Mouse (Mus musculus) midbrain, embryonic 13.5 days (tissue): ENCODE data around the gene Mef2d. TPM values are rescaled to one million over a fixed set of nuclear protein-coding genes. Genes with fewer than 3 reads are reported as not detected.

ENCODE experiments used
- ATAC-seq: fragments of 200-750 bp; cut with Nextera tagmentation; 2 replicates; pipeline ENCODE4 v1.8.0; 2017; ENCODE audit warnings: mild to moderate bottlenecking, moderate TSS enrichment, moderate library complexity
- H3K27ac ChIP-seq: fragments of 300-500 bp; sonication (generic); 2 replicates; pipeline ENCODE4 v1.5.1; 2015; ENCODE audit warnings: inconsistent platforms, mild to moderate bottlenecking, moderate library complexity
- H3K27me3 ChIP-seq: fragments of 300-500 bp; sonication (generic); 2 replicates; pipeline ENCODE4 v1.6.1; 2015; ENCODE audit warnings: mild to moderate bottlenecking, inconsistent platforms
- H3K36me3 ChIP-seq: fragments of 300-500 bp; sonication (generic); 2 replicates; pipeline ENCODE4 v1.6.1; 2015; ENCODE audit warnings: mild to moderate bottlenecking, inconsistent platforms
- H3K4me1 ChIP-seq: fragments of 300-500 bp; sonication (generic); replicated peaks from 2 replicates; pipeline ENCODE4 v1.6.1; 2015; ENCODE audit warnings: inconsistent platforms
- H3K4me2 ChIP-seq: fragments of 300-500 bp; sonication (generic); replicated peaks from 2 replicates; pipeline ENCODE4 v1.6.1; 2015; ENCODE audit warnings: moderate library complexity, mild to moderate bottlenecking, inconsistent platforms
- H3K4me3 ChIP-seq: fragments of 300-500 bp; sonication (generic); replicated peaks from 2 replicates; pipeline ENCODE4 v1.5.1; 2015; ENCODE audit warnings: mild to moderate bottlenecking, inconsistent platforms
- H3K9ac ChIP-seq: fragments of 300-500 bp; sonication (generic); replicated peaks from 2 replicates; pipeline ENCODE4 v1.6.1; 2015; ENCODE audit warnings: mild to moderate bottlenecking, inconsistent platforms
- H3K9me3 ChIP-seq: fragments of 300-500 bp; sonication (generic); 2 replicates; pipeline ENCODE4 v1.6.1; 2016; ENCODE audit warnings: mild to moderate bottlenecking, inconsistent platforms
- WGBS: fragments of 180-500 bp; shearing (Covaris S2); methylation state at CpG from one replicate; pipeline ENCODE4 v1.1.7; 2015; 5-methylcytosine and 5-hydroxymethylcytosine counted together
- microRNA-seq: library from miRNA; unstranded; fragments of <30 nt; microRNA quantifications from one replicate; pipeline ENCODE4, GENCODE M21; 2016
- polyA plus RNA-seq: library from polyadenylated mRNA; unstranded; fragments of >200 nt; fragmentation: Nextera tagmentation; extraction: Ambion mirVana; gene quantifications from 2 replicates; pipeline ENCODE4 v1.2.1, GENCODE M21; 2015

Gene Mef2d
- polyA plus RNA-seq, 1 experiment from 2014 or later, result 16.9 TPM

GRCm38 (mm10) chr3:88216116-88216515 is 73.9 kb downstream of the Mef2d start:
- peaks cover 25% of the 10 kb centered on the region for H3K36me3 ChIP-seq
- H3K9me3 ChIP-seq, result no peaks in the 10 kb centered on the region
- H3K4me1 ChIP-seq, result peaks cover 89% of the 10 kb centered on the region
- H3K4me2 ChIP-seq, result peak overlapping the region; percentile 74
- peaks cover 93% of the 10 kb centered on the region for H3K27me3 ChIP-seq
- peak overlapping the region; percentile 96 for H3K27ac ChIP-seq
- H3K9ac ChIP-seq, result peak overlapping the region; percentile 96
- ATAC-seq, result no peak
- peak overlapping the region; percentile 67 for H3K4me3 ChIP-seq
- WGBS, result 10% methylated on average over 6 of the region's 6 CpGs

- Histone ChIP-seq H3K36me3 (peaks cover 24% of the 10 kb centered on the region), H3K4me2 (peak overlapping the region; percentile 74), H3K4me1 (peaks cover 94% of the 10 kb centered on the region), H3K27me3 (peaks cover 91% of the 10 kb centered on the region), H3K9ac (peak overlapping the region; percentile 96), H3K9me3 (no peaks in the 10 kb centered on the region), H3K4me3 (peak overlapping the region; percentile 67), H3K27ac (peak overlapping the region; percentile 96)
- ATAC-seq, result no peak
- 14% methylated on average over 7 of the region's 7 CpGs for WGBS
These were observed 74.6 kb downstream of the Mef2d start for GRCm38 (mm10) chr3:88216534-88217326.

DNA sequence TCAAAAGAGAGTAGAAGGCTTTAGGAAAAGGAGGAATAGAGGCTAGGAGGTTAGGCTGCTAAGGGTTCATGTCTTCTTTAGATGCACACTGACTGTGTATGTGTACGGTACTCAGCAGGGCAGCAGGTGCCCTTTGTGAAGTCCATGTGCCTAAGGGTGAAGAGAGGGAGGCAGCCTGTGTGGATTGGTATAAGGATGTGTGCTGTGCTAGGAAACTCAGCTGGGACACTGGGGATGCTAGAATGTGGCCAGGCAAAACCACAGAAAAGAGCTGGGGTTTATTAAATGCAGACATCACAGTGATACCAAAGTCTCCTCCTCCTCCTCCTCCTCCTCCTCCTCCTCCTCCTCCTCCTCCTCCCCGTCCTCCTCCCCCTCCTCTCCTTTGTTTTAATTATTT is 75.5 kb downstream of the Mef2d start:
- Histone ChIP-seq H3K36me3 (peaks cover 22% of the 10 kb centered on the region), H3K4me3 (peak overlapping the region; percentile 67), H3K4me1 (peaks cover 94% of the 10 kb centered on the region), H3K9ac (peak overlapping the region; percentile 96), H3K27me3 (peaks cover 83% of the 10 kb centered on the region), H3K27ac (peak overlapping the region; percentile 96), H3K9me3 (no peaks in the 10 kb centered on the region), H3K4me2 (peak overlapping the region; percentile 74)
- no peak for ATAC-seq
- WGBS, result 45% methylated on average over 1 of the region's 2 CpGs

DNA sequence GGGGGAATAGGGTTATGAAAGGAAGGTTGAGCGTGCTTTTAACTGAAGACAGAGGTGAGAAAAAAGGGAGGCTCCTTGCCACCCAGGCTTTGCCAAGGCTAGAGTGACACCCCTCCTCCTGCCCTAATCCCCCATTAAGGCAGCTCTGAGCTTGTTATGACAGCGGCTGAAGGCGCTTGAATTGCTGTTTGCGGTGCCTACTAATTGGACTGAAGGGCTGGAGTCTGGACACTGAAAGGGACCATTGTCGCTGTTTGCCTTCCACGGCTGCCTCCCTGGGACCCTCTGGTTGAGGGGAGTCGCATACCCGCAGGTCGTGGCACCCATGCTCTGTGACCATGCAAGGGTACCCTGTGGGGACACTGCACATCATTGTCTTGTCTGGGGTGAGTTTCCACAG is 77.8 kb downstream of the Mef2d start:
- Histone ChIP-seq H3K9me3 (no peaks in the 10 kb centered on the region), H3K36me3 (peaks cover 43% of the 10 kb centered on the region), H3K27ac (peak overlapping the region; percentile 96), H3K4me2 (peak overlapping the region; percentile 74), H3K9ac (peak overlapping the region; percentile 61), H3K4me3 (peak overlapping the region; percentile 22), H3K27me3 (peaks cover 79% of the 10 kb centered on the region), H3K4me1 (peaks cover 95% of the 10 kb centered on the region)
- WGBS, result 10% methylated on average over 9 of the region's 9 CpGs
- ATAC-seq, result 0 out of 2 replicates have a peak, but pooled peaks have one; percentile 15

GRCm38 (mm10) chr3:88220842-88221241 is 78.7 kb downstream of the Mef2d start:
- Histone ChIP-seq H3K9me3 (no peaks in the 10 kb centered on the region), H3K4me3 (peak overlapping the region; percentile 22; the same call in 1 of the 2 replicates), H3K4me1 (peaks cover 95% of the 10 kb centered on the region), H3K36me3 (peaks cover 47% of the 10 kb centered on the region), H3K9ac (peak overlapping the region; percentile 61), H3K27me3 (peaks cover 74% of the 10 kb centered on the region), H3K27ac (peak overlapping the region; percentile 96), H3K4me2 (peak overlapping the region; percentile 74)
- 2% methylated on average over 6 of the region's 6 CpGs for WGBS
- ATAC-seq, result no peak

Small RNAs within 50 kb of the gene (microRNA-seq; reads per million reads assigned to microRNA genes)
- gene Gm25641 (not detected), gene Mir3093 (24.9 reads per million, percentile 37 among the genes with 10 or more reads in this experiment), gene Mir9-1 (not detected)

Other genes with a start within 250 kb of the Mef2d start
- gene Hdgf, start 236.1 kb upstream of the Mef2d start, polyA plus RNA-seq, result 125 and 176 TPM in 2 replicates
- 69.1 and 72.1 TPM in 2 replicates for gene Mrpl24, start 222.9 kb upstream of the Mef2d start, polyA plus RNA-seq
- 49.2 and 51.0 TPM in 2 replicates for gene Isg20l2, start 212.1 kb upstream of the Mef2d start, polyA plus RNA-seq
- 19.8 and 24.9 TPM in 2 replicates for gene Rrnad1, start 211.7 kb upstream of the Mef2d start, polyA plus RNA-seq
- gene Crabp2, start 193.7 kb upstream of the Mef2d start, polyA plus RNA-seq, result 129 and 135 TPM in 2 replicates
- 61.9 and 77.6 TPM in 2 replicates for gene Nes, start 171.3 kb upstream of the Mef2d start, polyA plus RNA-seq
- gene Bcan, start 142.1 kb upstream of the Mef2d start, polyA plus RNA-seq, result 10.1 and 14.0 TPM in 2 replicates
- gene Hapln2, start 114.8 kb upstream of the Mef2d start, polyA plus RNA-seq, result 0.14 and 0.55 TPM in 2 replicates
- gene Gpatch4, start 99.3 kb upstream of the Mef2d start, polyA plus RNA-seq, result 28.1 and 28.3 TPM in 2 replicates
- gene Naxe, start 83.9 kb upstream of the Mef2d start, polyA plus RNA-seq, result 154 and 157 TPM in 2 replicates
- gene Ttc24, start 64.1 kb upstream of the Mef2d start, polyA plus RNA-seq, result not detected in 2 replicates
- 6.2 and 6.6 TPM in 2 replicates for gene Iqgap3, start 60.4 kb upstream of the Mef2d start, polyA plus RNA-seq
- gene Rhbg, start 112.3 kb downstream of the Mef2d start, polyA plus RNA-seq, result 0.12 TPM in 1 of 2 replicates, not detected in the other
- 0.16 TPM in 1 of 2 replicates, not detected in the other for gene Gm38392, start 144.8 kb downstream of the Mef2d start, polyA plus RNA-seq
- 11.2 and 11.6 TPM in 2 replicates for gene Tsacc, start 154.6 kb downstream of the Mef2d start, polyA plus RNA-seq
- gene Cct3, start 154.7 kb downstream of the Mef2d start, polyA plus RNA-seq, result 529 and 545 TPM in 2 replicates
- 93.4 and 104 TPM in 2 replicates for gene Glmp, start 182.7 kb downstream of the Mef2d start, polyA plus RNA-seq
- gene Tmem79, start 193.8 kb downstream of the Mef2d start, polyA plus RNA-seq, result 0.66 and 2.0 TPM in 2 replicates
- 70.1 and 78.3 TPM in 2 replicates for gene Smg5, start 193.9 kb downstream of the Mef2d start, polyA plus RNA-seq
- 0.77 and 1.0 TPM in 2 replicates for gene Paqr6, start 222.2 kb downstream of the Mef2d start, polyA plus RNA-seq
- gene Bglap3, start 230.4 kb downstream of the Mef2d start, polyA plus RNA-seq, result not detected in 2 replicates
- not detected in 2 replicates for gene Bglap2, start 236.3 kb downstream of the Mef2d start, polyA plus RNA-seq
- not detected in 2 replicates for gene Bglap, start 242.1 kb downstream of the Mef2d start, polyA plus RNA-seq